Mouse (Mus musculus) myocyte (in vitro differentiated cells): Measurements from ENCODE around the gene Cep162. TPM values are rescaled to one million over a fixed set of nuclear protein-coding genes. Genes with fewer than 3 reads are reported as not detected.

Experiments used
- H3K27me3 ChIP-seq: one replicate; pipeline ENCODE4 v1.6.1; 2011; ENCODE audit not compliant: control insufficient read depth, insufficient read depth, insufficient read length
- H3K36me3 ChIP-seq: one replicate; pipeline ENCODE4 v1.6.1; 2011; ENCODE audit not compliant: control insufficient read depth, insufficient read depth
- H3K4me2 ChIP-seq: one replicate; pipeline ENCODE4 v1.6.1; 2011; ENCODE audit warnings: low read depth, control low read depth
- H3K4me3 ChIP-seq: one replicate; pipeline ENCODE4 v1.5.1; 2011; ENCODE audit warnings: mild to moderate bottlenecking, control low read depth, moderate library complexity
- H3K79me2 ChIP-seq: one replicate; pipeline ENCODE4 v1.6.1; 2011; ENCODE audit not compliant: control insufficient read depth, insufficient read depth
- H3ac ChIP-seq: one replicate; pipeline ENCODE4 v1.6.1; 2011; ENCODE audit not compliant: control insufficient read depth, insufficient read length
- CEBPB ChIP-seq: IDR thresholded peaks from 2 replicates; pipeline ENCODE4 v1.6.1; 2011; ENCODE audit warnings: mild to moderate bottlenecking, moderate library complexity; ENCODE audit not compliant: poor library complexity, insufficient read depth, severe bottlenecking
- E2F4 ChIP-seq: IDR thresholded peaks from one replicate; pipeline ENCODE4 v1.6.1; 2011; ENCODE audit warnings: mild to moderate bottlenecking, control low read depth, moderate library complexity; ENCODE audit not compliant: insufficient read depth
- MAX ChIP-seq: IDR thresholded peaks from one replicate; pipeline ENCODE4 v1.6.1; 2011; ENCODE audit warnings: low read depth, mild to moderate bottlenecking, control low read depth
- MYOD1 ChIP-seq, 3 experiments: IDR thresholded peaks; one replicate each; pipeline ENCODE4 v1.6.1; 2011; ENCODE audit warnings: control low read depth in 2 of 3, low read depth in 2 of 3, mild to moderate bottlenecking in 2 of 3, moderate library complexity in 1 of 3; ENCODE audit not compliant: insufficient read length in 2 of 3, control insufficient read depth in 1 of 3
- MYOG ChIP-seq, 3 experiments: IDR thresholded peaks; one replicate each; pipeline ENCODE4 v1.6.1; 2011; ENCODE audit warnings: control low read depth in 2 of 3, low read depth in 2 of 3, mild to moderate bottlenecking in 2 of 3; ENCODE audit not compliant: insufficient read length in 2 of 3, control insufficient read depth in 1 of 3, insufficient read depth in 1 of 3
- POLR2A ChIP-seq: IDR thresholded peaks from one replicate; pipeline ENCODE4 v1.6.1; 2011; ENCODE audit warnings: low read depth, mild to moderate bottlenecking, control low read depth, moderate library complexity; ENCODE audit not compliant: insufficient read length
- POLR2AphosphoS2 ChIP-seq: IDR thresholded peaks from one replicate; pipeline ENCODE4 v1.6.1; 2011; ENCODE audit warnings: low read depth, control low read depth; ENCODE audit not compliant: insufficient read length
- REST ChIP-seq: IDR thresholded peaks from one replicate; pipeline ENCODE4 v1.6.1; 2011; ENCODE audit warnings: mild to moderate bottlenecking, control low read depth, moderate library complexity; ENCODE audit not compliant: insufficient read depth, insufficient read length
- SRF ChIP-seq: IDR thresholded peaks from one replicate; pipeline ENCODE4 v1.6.1; 2011; ENCODE audit warnings: low read depth; ENCODE audit not compliant: control insufficient read depth, insufficient read length
- TCF12 ChIP-seq: IDR thresholded peaks from one replicate; pipeline ENCODE4 v1.6.1; 2011; ENCODE audit warnings: mild to moderate bottlenecking, control low read depth; ENCODE audit not compliant: poor library complexity, insufficient read depth, severe bottlenecking
- TCF3 ChIP-seq: IDR thresholded peaks from one replicate; pipeline ENCODE4 v1.6.1; 2011; ENCODE audit warnings: low read depth, control low read depth; ENCODE audit not compliant: insufficient read length
- USF1 ChIP-seq: IDR thresholded peaks from one replicate; pipeline ENCODE4 v1.6.1; 2011; ENCODE audit warnings: low read depth, mild to moderate bottlenecking, control low read depth, moderate library complexity
- polyA plus RNA-seq: library from polyadenylated mRNA; unstranded; fragments of >200 nt; fragmentation: generic; extraction: Trizol; gene quantifications from one replicate; pipeline ENCODE4 v1.2.1, GENCODE M21; 2012; ENCODE audit warnings: missing spikeins

Gene Cep162
- polyA plus RNA-seq, 1 experiment, result 2.3 TPM

GRCm38 (mm10) chr9:87248118-87248517, 7.2 kb downstream of the Cep162 start:
- Histone ChIP-seq H3K79me2 (peaks cover 7% of the 10 kb centered on the region), H3K4me3 (no peak overlapping the region), H3K4me2 (no peak overlapping the region), H3K27me3 (no peaks in the 10 kb centered on the region), H3K36me3 (peaks cover 47% of the 10 kb centered on the region), H3ac (no peak overlapping the region)
- TF ChIP-seq USF1, result no peak
- TF ChIP-seq POLR2A, result no peak
- TF ChIP-seq SRF, result no peak
- no peak for TF ChIP-seq E2F4
- TF ChIP-seq MYOG (IDR thresholded peaks at IDR 0.05; ENCODE audit: control insufficient read depth in 1 of 3, insufficient read depth in 1 of 3, insufficient read length in 2 of 3, low read depth in 2 of 3), result no peak
- no peak for TF ChIP-seq POLR2AphosphoS2
- TF ChIP-seq TCF3, result no peak
- no peak for TF ChIP-seq CEBPB
- no peak for TF ChIP-seq TCF12
- no peak for TF ChIP-seq MYOD1 (IDR thresholded peaks at IDR 0.05; ENCODE audit: control insufficient read depth in 1 of 3, insufficient read length in 2 of 3, low read depth in 2 of 3)
- no peak for TF ChIP-seq MAX
- no peak for TF ChIP-seq REST

- Histone ChIP-seq H3K79me2 (peaks cover 2% of the 10 kb centered on the region), H3ac (no peak overlapping the region), H3K36me3 (peaks cover 47% of the 10 kb centered on the region), H3K4me2 (no peak overlapping the region), H3K27me3 (no peaks in the 10 kb centered on the region), H3K4me3 (no peak overlapping the region)
- TF ChIP-seq TCF3 (no peak), MYOD1 (IDR thresholded peaks at IDR 0.05; ENCODE audit: control insufficient read depth in 1 of 3, insufficient read length in 2 of 3, low read depth in 2 of 3) (no peak), USF1 (no peak), MAX (no peak), REST (no peak), CEBPB (no peak)
Observed at GRCm38 (mm10) chr9:87247678-87248077, 7.7 kb downstream of the Cep162 start.

- Histone ChIP-seq H3K36me3 (peaks cover 40% of the 10 kb centered on the region), H3K4me3 (no peak overlapping the region)
Observed at GRCm38 (mm10) chr9:87213204-87213603, 42.1 kb downstream of the Cep162 start.

GRCm38 (mm10) chr9:87210830-87211339, 44.5 kb downstream of the Cep162 start:
- Histone ChIP-seq H3K4me2 (no peak overlapping the region), H3K27me3 (no peaks in the 10 kb centered on the region), H3ac (no peak overlapping the region), H3K36me3 (peaks cover 46% of the 10 kb centered on the region), H3K4me3 (no peak overlapping the region), H3K79me2 (no peaks in the 10 kb centered on the region)
- TF ChIP-seq REST, result no peak
- TF ChIP-seq MAX, result no peak
- no peak for TF ChIP-seq TCF12
- TF ChIP-seq CEBPB, result no peak
- TF ChIP-seq MYOG (IDR thresholded peaks at IDR 0.05; ENCODE audit: control insufficient read depth in 1 of 3, insufficient read depth in 1 of 3, insufficient read length in 2 of 3, low read depth in 2 of 3), result no peak
- TF ChIP-seq USF1, result no peak
- TF ChIP-seq MYOD1 (IDR thresholded peaks at IDR 0.05; ENCODE audit: control insufficient read depth in 1 of 3, insufficient read length in 2 of 3, low read depth in 2 of 3), result no peak
- TF ChIP-seq TCF3, result no peak
- no peak for TF ChIP-seq E2F4
- no peak for TF ChIP-seq POLR2A
- TF ChIP-seq POLR2AphosphoS2, result no peak

More at GRCm38 (mm10) chr9:87213204-87213603, 42.1 kb downstream of the Cep162 start:
- H3K79me2 ChIP-seq, result no peaks in the 10 kb centered on the region
- H3ac ChIP-seq, result no peak overlapping the region
- TF ChIP-seq MYOD1 (IDR thresholded peaks at IDR 0.05; ENCODE audit: control insufficient read depth in 1 of 3, insufficient read length in 2 of 3, low read depth in 2 of 3) (no peak), REST (no peak), TCF3 (no peak), POLR2AphosphoS2 (no peak), MAX (no peak), POLR2A (no peak), CEBPB (no peak), TCF12 (no peak), E2F4 (no peak), USF1 (no peak)
- no peak overlapping the region for H3K4me2 ChIP-seq
- H3K27me3 ChIP-seq, result no peaks in the 10 kb centered on the region

- Histone ChIP-seq H3K4me3 (no peak overlapping the region), H3K79me2 (no peaks in the 10 kb centered on the region), H3K4me2 (no peak overlapping the region), H3K27me3 (no peaks in the 10 kb centered on the region), H3K36me3 (peaks cover 61% of the 10 kb centered on the region), H3ac (no peak overlapping the region)
- TF ChIP-seq TCF12, result no peak
- no peak for TF ChIP-seq MYOD1 (IDR thresholded peaks at IDR 0.05; ENCODE audit: control insufficient read depth in 1 of 3, insufficient read length in 2 of 3, low read depth in 2 of 3)
- TF ChIP-seq POLR2A, result no peak
- no peak for TF ChIP-seq CEBPB
- TF ChIP-seq SRF, result no peak
- no peak for TF ChIP-seq REST
- TF ChIP-seq MYOG (IDR thresholded peaks at IDR 0.05; ENCODE audit: control insufficient read depth in 1 of 3, insufficient read depth in 1 of 3, insufficient read length in 2 of 3, low read depth in 2 of 3), result no peak
- no peak for TF ChIP-seq MAX
- no peak for TF ChIP-seq E2F4
- no peak for TF ChIP-seq POLR2AphosphoS2
- no peak for TF ChIP-seq USF1
- no peak for TF ChIP-seq TCF3
Observed at GRCm38 (mm10) chr9:87202431-87202830, 52.9 kb downstream of the Cep162 start.
